Mouse (Mus musculus): ENCODE measurements around the gene Zfp53. TPM values are rescaled to one million over a fixed set of nuclear protein-coding genes. Genes with fewer than 3 reads are reported as not detected.

Zfp53 gene
- 3.2 and 5.2 TPM in 2 replicates for polyA plus RNA-seq (2012; rRNA removed)

GRCm38 (mm10) chr17:21488760-21489499 lies at the start of gene Zfp53:
Zfp53 (plus strand) TSS chr17:21488998.

DNA sequence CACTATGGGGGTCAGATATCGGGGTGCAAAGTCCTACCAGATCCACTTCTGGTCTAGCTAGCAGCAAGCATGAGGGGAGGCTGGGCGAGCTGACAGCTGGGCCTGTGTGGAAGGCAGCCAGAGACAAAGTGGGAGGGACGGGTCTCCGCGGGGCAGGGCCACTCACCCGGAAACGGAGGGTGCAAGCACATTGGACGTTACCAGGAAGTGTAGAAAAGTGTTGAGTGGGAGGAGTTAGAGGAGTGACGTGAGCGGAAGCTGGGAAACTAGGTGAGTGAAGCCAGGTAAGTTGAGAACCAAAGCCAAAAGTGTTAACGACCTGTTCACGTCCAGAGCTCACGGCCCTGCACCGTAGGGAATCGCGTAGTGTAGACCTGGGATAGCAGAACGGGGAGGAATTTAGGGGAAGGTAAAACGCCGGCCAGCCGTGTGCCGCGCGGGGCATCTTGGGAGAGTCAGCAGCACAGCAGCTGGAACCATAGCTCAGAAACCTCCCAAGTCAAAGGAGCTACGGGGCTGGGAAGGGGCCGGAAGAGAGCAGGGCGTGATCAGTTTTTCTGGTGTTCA lies 38.6 kb upstream of the Zfp53 start, which contains the start of gene Zfp51:
Zfp51 (plus strand) TSS at position 237 of the 567 bp plus-strand sequence.

DNA sequence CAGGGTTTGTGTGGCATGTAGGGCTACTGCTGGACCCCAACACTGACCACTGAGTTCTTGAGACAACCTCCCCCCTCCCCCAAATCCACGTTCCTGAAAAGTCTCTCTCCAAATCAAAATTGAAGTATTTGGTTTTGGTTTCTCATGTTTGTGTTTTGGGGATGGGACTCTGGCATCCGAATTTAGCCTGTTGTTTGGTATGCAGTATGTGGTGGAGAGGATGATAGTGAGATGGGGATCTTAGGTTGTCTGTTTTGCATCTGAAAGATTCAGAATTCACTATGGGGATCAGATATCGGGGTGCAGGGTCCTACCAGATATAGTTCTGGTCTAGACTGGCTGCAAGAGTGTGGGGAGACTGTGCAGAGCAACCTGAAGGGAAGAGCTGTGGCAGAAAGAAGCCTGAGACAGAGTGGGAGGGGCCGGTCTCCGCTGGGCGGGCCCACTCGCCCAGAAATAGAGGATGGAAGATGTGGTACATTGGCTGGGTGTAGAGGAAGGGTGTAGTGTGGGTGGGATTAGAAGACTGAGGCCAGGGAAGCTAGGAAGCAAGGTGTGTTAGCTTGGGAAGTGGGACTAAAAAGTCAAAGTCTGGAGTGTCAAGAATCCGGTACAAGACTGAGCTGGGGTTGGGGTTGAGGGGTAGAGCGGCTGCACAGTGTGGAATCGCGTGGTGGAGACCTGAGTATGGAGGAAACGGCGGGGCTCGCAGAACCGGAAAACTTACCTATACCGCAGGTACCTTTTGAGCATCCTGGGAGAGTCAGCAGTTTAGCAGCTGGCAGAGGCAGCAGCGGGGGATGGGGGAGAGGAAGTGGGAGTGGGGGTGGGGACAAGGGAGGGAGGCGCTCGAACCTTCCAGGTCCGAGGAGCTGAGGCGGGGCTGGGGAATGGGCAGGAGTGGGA lies 46.6 kb downstream of the Zfp53 start, which contains the start of gene Zfp52:
Zfp52 (plus strand) TSS at position 444 of the 906 bp plus-strand sequence.

Other genes with a start within 250 kb of the Zfp53 start
- gene Vmn1r235, start 232.6 kb upstream of the Zfp53 start, polyA plus RNA-seq (2012; rRNA removed): not detected in 2 replicates
- not detected in 2 replicates for gene Vmn1r236, start 206.1 kb upstream of the Zfp53 start, polyA plus RNA-seq (2012; rRNA removed)
- gene Vmn1r237, start 177.1 kb upstream of the Zfp53 start, polyA plus RNA-seq (2012; rRNA removed): not detected in 2 replicates
- gene Zfp677, start 105.2 kb upstream of the Zfp53 start, polyA plus RNA-seq (2012; rRNA removed): 0.94 and 2.3 TPM in 2 replicates
- gene Zfp54, start 65.8 kb upstream of the Zfp53 start, polyA plus RNA-seq (2012; rRNA removed): 1.6 and 2.2 TPM in 2 replicates
- gene Zfp51, start 38.6 kb upstream of the Zfp53 start, polyA plus RNA-seq (2012; rRNA removed): 3.8 and 8.1 TPM in 2 replicates
- 1.1 and 2.3 TPM in 2 replicates for gene Zfp52, start 46.5 kb downstream of the Zfp53 start, polyA plus RNA-seq (2012; rRNA removed)
- 8.3 and 15.7 TPM in 2 replicates for gene Zfp948, start 78.0 kb downstream of the Zfp53 start, polyA plus RNA-seq (2012; rRNA removed)
- gene Zfp983, start 161.6 kb downstream of the Zfp53 start, polyA plus RNA-seq (2012; rRNA removed): 3.3 and 6.0 TPM in 2 replicates
- 4.4 and 5.4 TPM in 2 replicates for gene Gm10226, start 202.9 kb downstream of the Zfp53 start, polyA plus RNA-seq (2012; rRNA removed)
- 12.0 and 21.9 TPM in 2 replicates for gene Zfp760, start 218.7 kb downstream of the Zfp53 start, polyA plus RNA-seq (2012; rRNA removed)
- 7.7 and 8.1 TPM in 2 replicates for gene Zfp229, start 241.8 kb downstream of the Zfp53 start, polyA plus RNA-seq (2012; rRNA removed)

Data from central nervous system, embryonic 11.5 days (tissue).